Mouse (Mus musculus) monocyte, adult 5-6 weeks (primary cell): ENCODE data around the gene Iqcd. TPM values are rescaled to one million over a fixed set of nuclear protein-coding genes. Genes with fewer than 3 reads are reported as not detected.

ENCODE experiments used
- ATAC-seq: fragments of 153-309, 156-312 bp; replicated peaks from 2 replicates; pipeline ENCODE4 v1.8.0; 2017; ENCODE audit warnings: mild to moderate bottlenecking; ENCODE audit not compliant: low TSS enrichment, insufficient number of reproducible peaks, severe bottlenecking, poor library complexity, low FRiP score
- total RNA-seq: library from RNA; stranded (forward); fragments of 200-1000, 200-491, 200-594 nt; gene quantifications from 3 replicates; pipeline ENCODE4 v1.2.3, GENCODE M21; 2017

The Iqcd gene
- total RNA-seq, 1 experiment from 2014 or later, result 0.57 TPM

GRCm38 (mm10) chr5:120594485-120594884 is 5.7 kb downstream of the Iqcd start:
- ATAC-seq, result no peak

- ATAC-seq, result no peak
Measured at GRCm38 (mm10) chr5:120599625-120600024, 10.8 kb downstream of the Iqcd start.

DNA sequence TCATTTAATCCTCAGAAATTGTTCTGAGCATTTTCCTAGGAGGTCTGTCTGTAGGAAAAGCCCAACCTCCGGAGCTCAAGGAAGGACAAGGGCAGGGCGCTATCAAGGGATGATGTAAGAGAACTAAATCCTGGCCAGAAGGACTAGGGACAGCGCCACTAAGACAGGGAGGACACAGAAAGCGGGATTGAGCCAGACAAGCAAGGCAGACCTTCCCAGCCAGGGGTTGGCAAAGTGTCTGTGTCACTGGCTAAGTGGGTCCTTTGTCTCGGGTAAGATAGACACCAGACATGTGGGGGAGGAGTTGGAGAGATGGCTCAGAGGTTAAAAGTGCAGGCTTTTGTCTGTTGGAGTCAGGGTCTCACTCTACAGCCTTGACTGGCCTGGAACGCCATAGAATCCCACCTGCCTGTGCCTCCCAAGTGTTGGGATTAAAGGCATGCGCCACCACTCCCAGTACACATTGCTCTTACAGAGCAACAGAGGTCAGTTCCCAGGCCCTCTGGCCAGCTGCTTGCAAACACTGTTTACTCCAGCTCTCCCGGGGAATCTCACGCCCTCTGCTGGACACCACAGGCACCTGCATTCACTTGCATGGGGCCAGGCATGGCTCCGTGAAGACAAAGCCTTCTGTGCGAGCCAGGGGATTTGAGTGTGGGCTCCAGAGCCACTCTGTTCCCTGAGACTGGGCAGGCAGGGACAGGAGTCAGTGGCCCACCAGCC is 12.3 kb downstream of the Iqcd start:
- no peak for ATAC-seq

- ATAC-seq, result no peak
Measured at GRCm38 (mm10) chr5:120602210-120602609, 13.4 kb downstream of the Iqcd start.

DNA sequence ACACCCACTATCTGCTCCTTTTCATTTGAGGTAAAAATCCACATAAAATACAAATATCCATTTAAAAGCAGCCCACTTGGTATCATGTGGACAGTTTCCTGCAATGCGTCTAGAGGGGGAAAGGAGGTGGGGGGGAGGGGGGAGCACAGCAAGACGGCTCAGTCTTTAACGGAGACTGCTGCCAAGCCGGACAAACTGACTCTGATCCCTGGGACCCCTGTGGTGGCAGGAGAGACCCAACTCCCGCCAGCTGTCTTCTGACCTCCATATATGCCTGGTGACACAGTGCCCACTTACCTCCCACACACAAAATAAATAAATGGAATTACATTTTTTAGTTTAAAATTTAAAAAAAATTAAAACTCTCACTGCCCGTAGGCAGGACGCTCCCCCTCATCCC is 14.7 kb downstream of the Iqcd start:
- no peak for ATAC-seq

DNA sequence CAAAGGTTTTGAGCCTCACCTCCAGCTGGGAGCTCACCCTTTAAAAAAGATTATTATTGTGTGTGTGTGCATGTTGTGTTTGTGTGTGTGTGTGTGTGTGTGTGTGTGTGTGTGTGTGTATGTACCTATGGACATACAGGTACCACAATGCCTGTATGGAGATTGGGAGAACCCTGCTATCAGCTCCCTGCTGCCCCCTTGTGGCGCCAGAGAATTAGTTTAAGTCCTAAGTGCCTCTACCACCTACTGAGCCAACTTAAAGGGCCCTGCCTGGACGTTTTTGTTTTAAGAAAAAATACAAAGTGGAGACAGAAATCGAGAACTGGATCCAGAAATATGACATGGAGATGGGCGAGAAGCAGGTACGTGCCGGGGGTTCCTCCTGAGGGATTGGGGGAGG is 16.0 kb downstream of the Iqcd start:
- peak; percentile 57; the same call in 1 of the 2 replicates for ATAC-seq

DNA sequence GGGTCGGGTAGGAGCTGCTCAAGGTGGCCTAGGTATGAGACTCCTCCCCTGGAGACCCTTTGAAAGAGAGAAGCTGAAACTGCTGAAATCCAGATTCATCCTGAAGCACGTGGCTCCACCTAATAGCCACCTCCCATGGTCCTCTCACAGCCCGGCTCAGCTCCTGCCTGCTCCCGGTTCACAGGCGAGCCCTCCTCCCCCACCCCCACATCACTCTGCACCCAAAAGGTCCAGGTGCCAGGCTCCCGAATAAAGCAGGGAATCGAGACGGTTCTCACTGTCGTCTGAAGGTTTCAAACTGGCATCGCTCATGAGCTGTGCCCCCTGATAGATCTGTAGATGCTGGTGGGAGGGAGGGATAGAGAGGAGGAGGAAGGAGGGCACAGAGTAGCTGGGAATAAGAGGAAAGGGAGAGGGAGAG is 16.4 kb downstream of the Iqcd start:
- ATAC-seq, result no peak

- ATAC-seq, result peak; percentile 75
Measured at GRCm38 (mm10) chr5:120605688-120606087, 16.9 kb downstream of the Iqcd start.

- ATAC-seq, result no peak
Measured at GRCm38 (mm10) chr5:120606590-120607200, 17.9 kb downstream of the Iqcd start.

- no peak for ATAC-seq
Measured at GRCm38 (mm10) chr5:120607335-120607734, 18.5 kb downstream of the Iqcd start.

DNA sequence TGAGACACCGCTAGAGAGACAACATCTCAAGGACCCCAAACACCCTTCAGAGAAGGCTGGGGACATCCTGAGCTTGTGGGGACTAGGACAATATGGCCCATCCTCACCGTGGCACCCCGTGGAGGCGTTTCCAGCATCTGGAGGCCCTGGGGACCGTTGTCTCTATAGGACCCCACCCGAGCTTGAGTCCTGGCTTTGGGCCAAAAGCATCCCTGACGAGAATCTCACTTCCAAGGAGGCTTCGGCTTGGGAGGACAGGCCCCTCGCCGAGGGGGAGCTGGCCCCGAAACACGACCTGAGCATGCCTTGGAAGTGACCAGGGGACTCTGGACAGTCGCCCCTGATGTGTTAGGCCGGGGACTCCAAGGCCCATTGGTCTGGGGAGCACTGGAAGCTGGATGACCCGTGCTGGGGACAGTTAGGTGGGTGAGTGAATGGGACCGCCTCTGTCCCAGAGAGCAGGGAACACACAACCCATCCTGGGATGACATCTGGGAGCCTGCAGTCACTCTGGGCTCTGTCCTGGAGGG is 20.5 kb downstream of the Iqcd start:
- no peak for ATAC-seq

- no peak for ATAC-seq
Measured at GRCm38 (mm10) chr5:120610906-120611305, 22.1 kb downstream of the Iqcd start.

- no peak for ATAC-seq
Measured at GRCm38 (mm10) chr5:120611416-120611815, 22.6 kb downstream of the Iqcd start.

DNA sequence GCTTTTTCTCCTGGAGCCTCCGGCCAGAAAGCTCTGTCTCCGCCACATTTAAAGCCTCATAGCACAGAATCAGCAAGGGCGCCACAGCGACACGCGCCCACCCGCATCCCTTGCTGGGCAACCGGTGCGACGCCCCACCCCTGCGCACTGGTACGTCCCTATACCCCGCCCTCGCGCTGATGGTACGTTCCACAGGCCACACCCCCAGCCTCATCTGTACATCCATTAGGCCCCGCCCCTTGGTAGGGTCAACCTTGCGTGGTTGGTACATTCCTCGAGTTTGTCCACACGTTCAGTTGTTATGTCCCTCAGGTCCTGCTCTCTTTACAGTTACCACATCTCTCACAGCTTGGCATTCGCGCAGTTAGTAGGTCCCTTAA is 23.6 kb downstream of the Iqcd start, which contains the start of the genes Rita1 and Ddx54:
TSS of gene Rita1 (minus strand) at position 148 of the 380 bp plus-strand sequence.
TSS of gene Ddx54 (plus strand) at position 298 of the 380 bp plus-strand sequence.
- peak; percentile 73 for ATAC-seq

GRCm38 (mm10) chr5:120612822-120613604 is 24.2 kb downstream of the Iqcd start:
- peak; percentile 87 for ATAC-seq

- no peak for ATAC-seq
Measured at GRCm38 (mm10) chr5:120615903-120616302, 27.1 kb downstream of the Iqcd start.

- no peak for ATAC-seq
Measured at GRCm38 (mm10) chr5:120618778-120619177, 30.0 kb downstream of the Iqcd start.

- no peak for ATAC-seq
Measured at GRCm38 (mm10) chr5:120619201-120619600, 30.4 kb downstream of the Iqcd start.

DNA sequence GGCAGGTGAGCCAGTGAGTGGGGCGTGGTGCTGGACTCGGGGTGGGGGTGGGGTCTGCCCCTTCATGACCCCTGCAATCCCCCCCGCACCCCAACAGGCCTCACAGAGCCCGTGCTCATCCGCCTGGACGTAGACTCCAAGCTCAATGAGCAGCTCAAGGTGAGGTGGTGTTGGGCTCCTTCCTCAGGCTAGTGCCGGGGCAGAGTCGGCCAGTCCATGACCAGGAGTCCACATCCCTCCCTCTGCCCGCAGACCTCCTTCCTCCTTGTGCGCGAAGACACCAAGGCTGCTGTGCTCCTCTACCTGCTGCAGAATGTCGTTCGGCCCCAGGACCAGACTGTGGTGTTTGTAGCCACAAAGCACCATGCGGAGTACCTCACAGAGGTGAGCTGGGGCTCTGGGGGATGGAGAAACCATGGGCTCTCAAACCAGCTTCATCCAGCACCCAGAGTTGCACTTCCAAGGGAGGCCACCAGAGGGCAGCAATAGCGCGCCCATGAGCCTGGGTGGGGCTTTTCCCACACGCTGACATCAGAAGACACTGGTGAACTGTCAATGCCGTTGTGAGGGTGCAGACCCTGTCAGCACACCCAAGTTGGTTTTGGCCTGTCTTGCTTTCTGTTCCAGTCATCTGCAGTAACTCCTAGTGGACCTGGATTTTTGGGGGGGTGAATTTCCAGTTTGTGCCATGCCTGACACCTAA is 31.7 kb downstream of the Iqcd start:
- peak; percentile 24; the same call in 1 of the 2 replicates for ATAC-seq
